Mouse (Mus musculus) liver, adult 2 months (tissue): Measurements from ENCODE around the gene Grik1. TPM values are rescaled to one million over a fixed set of nuclear protein-coding genes. Genes with fewer than 3 reads are reported as not detected.

Experiments
- DNase-seq: peaks from one replicate; pipeline ENCODE4 v3.0.0-alpha.2; 2011; ENCODE audit warnings: low read depth, low spot score; ENCODE audit errors: extremely low read depth
- H3K27ac ChIP-seq: fragments of 200-500 bp; replicated peaks from 2 replicates; pipeline ENCODE4 v1.5.1; 2012; ENCODE audit warnings: low read depth, mild to moderate bottlenecking, control low read depth, inconsistent platforms, low read length; ENCODE audit not compliant: insufficient read depth
- H3K27me3 ChIP-seq: fragments of 200-500 bp; 2 replicates; pipeline ENCODE4 v1.6.1; 2012; ENCODE audit warnings: mild to moderate bottlenecking, moderate library complexity, low read length, inconsistent platforms; ENCODE audit not compliant: control insufficient read depth, insufficient read depth
- H3K36me3 ChIP-seq: fragments of 200-500 bp; 2 replicates; pipeline ENCODE4 v1.6.1; 2012; ENCODE audit warnings: low read length, inconsistent platforms; ENCODE audit not compliant: control insufficient read depth, insufficient read depth
- H3K4me1 ChIP-seq: fragments of 200-500 bp; 2 replicates; pipeline ENCODE4 v1.6.1; 2011; ENCODE audit warnings: low read length; ENCODE audit not compliant: control insufficient read depth, insufficient read depth
- H3K4me3 ChIP-seq: fragments of 200-500 bp; 2 replicates; pipeline ENCODE4 v1.5.1; 2011; ENCODE audit warnings: low read depth, mild to moderate bottlenecking, control low read depth, low read length, moderate library complexity; ENCODE audit not compliant: insufficient read depth
- H3K79me2 ChIP-seq: fragments of 200-500 bp; 2 replicates; pipeline ENCODE4 v1.6.1; 2012; ENCODE audit warnings: inconsistent platforms, mild to moderate bottlenecking, low read length, moderate library complexity; ENCODE audit not compliant: control insufficient read depth, insufficient read depth
- H3K9ac ChIP-seq: fragments of 200-500 bp; 2 replicates; pipeline ENCODE4 v1.6.1; 2012; ENCODE audit warnings: low read depth, mild to moderate bottlenecking, control low read depth, inconsistent platforms, low read length
- CTCF ChIP-seq: fragments of 200-500 bp; IDR thresholded peaks from 2 replicates; pipeline ENCODE4 v1.5.1; 2011; ENCODE audit warnings: low read depth, low read length, control low read depth
- POLR2A ChIP-seq: fragments of 200-500 bp; IDR thresholded peaks from 2 replicates; pipeline ENCODE4 v1.6.1; 2011; ENCODE audit warnings: low read length, control low read depth; ENCODE audit not compliant: insufficient read depth; ENCODE audit errors: extremely low read depth
- WGBS: fragments of 180-500 bp; shearing (Covaris S2); methylation state at CpG from one replicate; pipeline ENCODE4 v1.1.7; 2018; 5-methylcytosine and 5-hydroxymethylcytosine counted together
- polyA plus RNA-seq: library from polyadenylated mRNA; depleted of rRNA; stranded (reverse); fragments of >200 nt; gene quantifications from 2 replicates; pipeline ENCODE4 v1.2.3, GENCODE M21; 2012
- total RNA-seq: library from RNA; depleted of rRNA; stranded (reverse); fragments of >200 nt; gene quantifications from 2 replicates; pipeline ENCODE4 v1.2.3, GENCODE M21; 2014

Gene Grik1
- total and polyA plus RNA-seq, 2 experiments, result not detected

- H3K9ac ChIP-seq, result no peak overlapping the region
- no peaks in the 10 kb centered on the region for H3K79me2 ChIP-seq
- DNase-seq, result no peak
- WGBS, result 54% methylated on average over 6 of the region's 6 CpGs
- H3K36me3 ChIP-seq, result no peaks in the 10 kb centered on the region
- no peak overlapping the region for H3K27ac ChIP-seq
- no peaks in the 10 kb centered on the region for H3K4me1 ChIP-seq
- TF ChIP-seq CTCF (no peak), POLR2A (no peak)
- H3K4me3 ChIP-seq, result no peak overlapping the region
- no peaks in the 10 kb centered on the region for H3K27me3 ChIP-seq
These were observed 247.6 kb downstream of the Grik1 start for GRCm38 (mm10) chr16:88042458-88042857.

- Histone ChIP-seq H3K4me3 (no peak overlapping the region), H3K4me1 (no peaks in the 10 kb centered on the region), H3K9ac (no peak overlapping the region), H3K79me2 (no peaks in the 10 kb centered on the region), H3K27me3 (no peaks in the 10 kb centered on the region), H3K27ac (no peak overlapping the region), H3K36me3 (no peaks in the 10 kb centered on the region)
- 86% methylated on average over 11 of the region's 11 CpGs for WGBS
- TF ChIP-seq CTCF (no peak), POLR2A (no peak)
- DNase-seq, result no peak
These were observed 251.5 kb downstream of the Grik1 start for GRCm38 (mm10) chr16:88038503-88039091.

DNA sequence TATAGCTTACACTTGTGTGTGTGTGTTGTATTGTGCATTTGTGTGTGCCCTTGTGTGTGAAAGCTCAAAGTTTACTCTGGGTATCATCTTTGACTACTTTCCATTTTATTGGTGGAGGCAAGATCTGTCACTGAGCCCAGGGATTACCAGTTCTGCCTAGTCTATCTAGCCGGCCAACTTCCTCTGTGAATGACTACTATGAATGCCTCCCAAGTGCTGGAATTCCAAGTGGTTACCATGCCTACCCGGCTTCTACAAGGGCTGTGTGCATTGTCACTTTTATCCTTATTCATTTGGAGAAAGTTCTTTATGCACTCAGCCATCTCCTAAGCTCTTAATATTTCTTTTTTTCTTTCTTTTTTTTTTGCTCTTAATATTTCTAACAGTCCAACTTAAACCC, 301.3 kb downstream of the Grik1 start:
- no peak overlapping the region for H3K4me3 ChIP-seq

GRCm38 (mm10) chr16:87984201-87984870, 305.7 kb downstream of the Grik1 start:
- no peak for DNase-seq
- H3K27me3 ChIP-seq, result no peaks in the 10 kb centered on the region
- no peak overlapping the region for H3K4me3 ChIP-seq
- no peak overlapping the region for H3K27ac ChIP-seq
- H3K4me1 ChIP-seq, result no peaks in the 10 kb centered on the region
- H3K36me3 ChIP-seq, result no peaks in the 10 kb centered on the region
- H3K79me2 ChIP-seq, result no peaks in the 10 kb centered on the region
- TF ChIP-seq POLR2A (no peak), CTCF (no peak)
- H3K9ac ChIP-seq, result no peak overlapping the region

More for the DNA sequence above, 301.3 kb downstream of the Grik1 start:
- TF ChIP-seq POLR2A, result no peak
- no peak for TF ChIP-seq CTCF
- H3K4me1 ChIP-seq, result no peaks in the 10 kb centered on the region
- H3K79me2 ChIP-seq, result no peaks in the 10 kb centered on the region
- no peaks in the 10 kb centered on the region for H3K27me3 ChIP-seq
- no peak overlapping the region for H3K9ac ChIP-seq
- no peak overlapping the region for H3K27ac ChIP-seq
- no peaks in the 10 kb centered on the region for H3K36me3 ChIP-seq
- DNase-seq, result no peak
- WGBS, result 65% methylated on average over 2 of the region's 2 CpGs

DNA sequence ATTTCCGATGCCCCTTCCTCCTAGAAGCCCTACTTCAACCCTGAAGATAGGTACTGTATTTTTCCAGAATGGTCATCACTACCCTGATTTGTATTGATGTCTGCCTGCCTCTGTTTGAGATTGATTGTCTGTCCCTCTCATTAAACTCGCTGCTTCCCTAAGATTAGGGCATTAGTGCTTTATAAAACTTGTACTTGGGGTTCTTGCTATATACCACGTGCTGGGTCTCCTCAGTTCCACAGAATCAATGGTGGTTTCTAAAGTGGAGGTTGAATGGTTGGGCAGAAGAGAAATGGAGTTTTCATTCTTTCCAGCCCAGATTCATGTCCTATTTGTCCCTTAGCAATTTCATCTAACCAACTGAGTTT, 316.0 kb downstream of the Grik1 start:
- no peaks in the 10 kb centered on the region for H3K27me3 ChIP-seq
- H3K4me1 ChIP-seq, result no peaks in the 10 kb centered on the region
- no peak overlapping the region for H3K9ac ChIP-seq
- H3K4me3 ChIP-seq, result no peak overlapping the region
- no peak overlapping the region for H3K27ac ChIP-seq
- no peaks in the 10 kb centered on the region for H3K79me2 ChIP-seq
- WGBS, result 69% methylated on average over 3 of the region's 3 CpGs
- no peaks in the 10 kb centered on the region for H3K36me3 ChIP-seq
- no peak for TF ChIP-seq CTCF
- TF ChIP-seq POLR2A, result no peak
- DNase-seq, result no peak

DNA sequence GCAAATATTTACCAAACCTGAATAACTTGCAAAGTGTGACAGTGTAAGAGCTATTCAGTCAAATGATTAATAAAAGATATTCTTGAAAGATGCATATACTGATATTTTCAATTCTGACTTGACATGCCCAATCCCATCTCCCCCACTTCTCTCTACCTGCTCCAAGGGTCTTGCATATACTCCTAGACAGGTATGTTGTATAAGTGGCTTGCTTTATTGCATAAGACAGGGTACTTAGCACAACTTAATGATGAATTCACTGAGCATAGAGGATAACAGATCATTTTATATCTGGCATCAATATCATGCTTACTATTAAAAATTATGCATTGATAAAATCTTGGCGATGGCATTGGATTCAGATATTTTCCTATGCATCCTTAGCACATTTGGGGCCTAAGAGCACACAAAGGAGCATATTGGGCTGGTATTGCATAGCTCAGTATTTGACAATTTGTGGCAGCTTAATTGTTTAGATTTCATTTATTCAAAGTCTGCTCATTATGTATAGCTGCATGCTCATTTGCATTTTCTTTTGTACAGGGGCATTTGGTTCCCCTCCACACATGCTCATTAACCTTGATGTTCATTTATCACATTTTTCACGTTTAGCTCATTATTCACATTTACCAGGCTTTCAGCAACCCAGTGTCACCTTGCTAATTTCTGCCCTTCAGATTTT, 316.5 kb downstream of the Grik1 start:
- H3K36me3 ChIP-seq, result no peaks in the 10 kb centered on the region
- no peak for DNase-seq
- no peaks in the 10 kb centered on the region for H3K79me2 ChIP-seq
- H3K9ac ChIP-seq, result no peak overlapping the region
- WGBS, result 52% methylated on average over 2 of the region's 2 CpGs
- TF ChIP-seq POLR2A (no peak), CTCF (no peak)
- H3K27ac ChIP-seq, result no peak overlapping the region
- H3K4me3 ChIP-seq, result no peak overlapping the region
- H3K4me1 ChIP-seq, result no peaks in the 10 kb centered on the region
- no peaks in the 10 kb centered on the region for H3K27me3 ChIP-seq
